Mouse (Mus musculus) gastrocnemius, adult 2 months (tissue): Measurements from ENCODE around the gene Ppfibp1. TPM values are rescaled to one million over a fixed set of nuclear protein-coding genes. Genes with fewer than 3 reads are reported as not detected.
"Not testable (repeated sequence)": the region's sequence is repeated elsewhere in the genome, so short reads cannot be mapped to it uniquely, and the experiment has no call there.

Experiments used
- DNase-seq: peaks from one replicate; pipeline ENCODE4 v3.0.0; 2022
- H3K27ac ChIP-seq: fragments of 200-600 bp; 2 replicates; pipeline ENCODE4 v1.8.1; 2022; ENCODE audit warnings: mild to moderate bottlenecking
- H3K4me3 ChIP-seq: fragments of 200-600 bp; 2 replicates; pipeline ENCODE4 v1.8.1; 2022; ENCODE audit warnings: mild to moderate bottlenecking, moderate library complexity
- CTCF ChIP-seq: fragments of 200-600 bp; IDR thresholded peaks from 2 replicates; pipeline ENCODE4 v1.8.1; 2022; ENCODE audit warnings: antibody characterized with exemption, mild to moderate bottlenecking, moderate library complexity
- intact Hi-C: fragments of 180-260 bp; cut with DNase I; formaldehyde crosslinking; loops from one replicate; pipeline ENCODE4 v1.15.1; 2025
- total RNA-seq, 2 experiments: library from RNA; stranded (reverse); gene quantifications; 2 replicates each; pipeline ENCODE4 v1.2.3; 2021

Gene Ppfibp1
- total RNA-seq, 2 experiments from 2014 or later: 40.3 to 44.8 TPM

DNA sequence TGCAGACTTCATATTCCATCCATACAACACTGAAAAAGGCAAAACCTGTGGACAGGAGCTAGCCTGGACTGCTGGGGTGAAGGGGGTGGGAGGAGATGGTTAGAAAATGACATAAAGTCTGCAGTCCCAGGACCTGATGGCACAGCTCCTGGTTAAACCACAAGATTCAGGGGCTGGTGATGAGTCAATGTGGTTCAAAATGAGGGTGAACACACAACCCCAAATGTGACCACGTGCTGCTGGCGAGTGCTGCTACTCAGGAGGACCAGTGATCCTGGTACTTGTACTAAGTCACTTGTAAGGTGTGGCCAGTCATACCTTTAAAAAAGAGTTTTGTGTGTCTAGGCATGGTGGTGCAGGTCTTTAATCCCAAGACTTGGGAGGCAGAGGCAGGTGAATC, 25.1 kb upstream of the Ppfibp1 start:
- TF ChIP-seq CTCF: no peak
- Histone ChIP-seq H3K4me3 (no peak overlapping the region), H3K27ac (no peak overlapping the region)
- intact Hi-C loops: no loop called here
- DNase-seq: no peak

DNA sequence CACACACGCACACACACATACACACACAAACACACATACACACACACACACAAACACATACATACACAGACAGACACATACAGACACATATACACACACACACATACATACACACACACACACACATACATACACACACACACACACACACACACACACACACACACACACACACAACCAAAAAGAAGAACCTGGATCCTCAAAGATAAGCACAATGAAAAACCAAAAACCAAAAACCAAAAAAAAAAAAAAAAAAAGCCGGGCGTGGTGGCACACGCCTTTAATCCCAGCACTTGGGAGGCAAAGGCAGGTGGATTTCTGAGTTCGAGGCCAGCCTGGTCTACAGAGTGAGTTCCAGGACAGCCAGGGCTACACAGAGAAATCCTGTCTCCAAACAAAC, 23.9 kb upstream of the Ppfibp1 start:
- H3K4me3 ChIP-seq, intact Hi-C loops, DNase-seq, H3K27ac ChIP-seq: not testable (repeated sequence)

DNA sequence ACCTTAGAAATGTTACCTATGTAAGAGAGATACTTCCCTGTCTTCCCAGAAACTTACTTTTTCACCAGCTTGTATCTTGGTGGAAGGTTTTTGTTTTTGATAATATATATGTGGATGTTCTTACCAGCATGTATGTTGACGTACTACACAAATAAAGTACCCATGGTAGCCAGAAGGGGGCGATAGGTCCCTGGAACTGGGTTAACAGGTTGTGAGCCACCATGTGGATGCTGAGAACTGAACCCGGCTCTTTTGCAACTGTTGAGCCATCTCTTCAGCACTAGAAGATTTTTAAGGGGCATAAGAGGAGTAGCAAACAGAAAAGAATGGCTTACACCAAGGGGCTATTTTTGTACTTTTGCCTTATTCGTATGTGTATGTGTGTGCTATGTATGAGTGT, 22.6 kb upstream of the Ppfibp1 start:
- peak; percentile 37 for TF ChIP-seq CTCF
- DNase-seq: no peak
- Histone ChIP-seq H3K27ac (no peak overlapping the region), H3K4me3 (no peak overlapping the region)
- intact Hi-C loops: no loop called here

DNA sequence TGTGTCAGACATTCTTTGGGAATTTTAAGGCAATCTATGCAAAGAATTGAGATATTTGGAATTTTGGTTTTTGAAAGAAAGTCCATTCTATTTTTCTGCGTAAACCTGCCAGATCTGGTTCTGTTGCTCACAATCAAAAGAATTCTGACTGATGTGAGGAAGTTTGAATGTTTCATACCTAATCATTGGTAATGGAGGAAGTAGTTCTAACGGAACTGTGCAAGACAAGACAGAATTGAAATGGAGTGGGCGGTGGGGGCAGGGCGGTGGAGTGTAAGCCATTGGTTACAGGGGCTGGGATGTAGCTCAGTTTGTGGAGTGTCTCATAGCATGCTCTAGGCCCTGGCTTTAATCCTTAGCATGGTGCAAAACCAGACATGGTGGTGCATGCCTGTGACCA, 16.3 kb upstream of the Ppfibp1 start:
- Histone ChIP-seq H3K27ac (no peak overlapping the region), H3K4me3 (no peak overlapping the region)
- TF ChIP-seq CTCF: no peak
- no peak for DNase-seq
- intact Hi-C loops: no loop called here

DNA sequence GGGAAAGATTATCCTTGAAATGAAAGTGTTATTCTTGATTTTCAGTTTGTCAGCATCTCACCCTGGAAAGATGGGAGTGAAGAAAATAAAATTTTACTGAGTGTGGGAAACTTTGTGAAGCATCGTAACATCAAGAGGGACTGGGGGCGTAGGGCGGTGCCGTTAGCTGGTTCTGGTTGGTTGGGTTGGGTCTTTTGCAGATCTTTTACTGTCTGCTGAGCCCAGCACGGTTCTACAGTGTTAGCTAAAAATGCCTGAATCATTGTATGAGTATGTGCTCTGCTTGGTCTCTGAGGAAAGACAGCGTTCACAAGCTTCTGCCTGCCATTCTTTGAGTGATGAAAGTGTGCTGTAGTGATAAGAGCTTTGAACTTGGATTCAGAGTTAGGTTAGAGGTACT, 13.9 kb upstream of the Ppfibp1 start:
- DNase-seq: no peak
- TF ChIP-seq CTCF: no peak
- Histone ChIP-seq H3K4me3 (no peak overlapping the region), H3K27ac (no peak overlapping the region)
- intact Hi-C loops: no loop called here

DNA sequence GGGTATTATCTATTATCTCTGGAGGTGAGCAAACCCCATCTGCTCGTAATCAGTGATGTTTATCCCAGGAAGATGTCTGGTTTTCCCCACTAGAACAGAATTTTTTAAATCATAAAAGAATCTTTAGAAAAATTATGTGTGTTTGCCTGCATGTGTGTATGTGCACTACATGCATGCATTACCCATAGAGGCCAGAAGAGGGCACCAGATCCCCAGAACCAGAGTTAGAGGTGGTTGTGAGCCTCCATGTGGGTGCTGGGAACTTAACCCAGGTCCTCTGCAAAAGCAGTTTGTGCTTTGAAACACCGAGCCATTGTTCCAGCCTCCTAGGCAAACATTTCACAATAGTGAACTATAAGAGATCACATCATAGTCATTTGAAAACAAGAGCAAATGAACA, 11.5 kb upstream of the Ppfibp1 start:
- no peak overlapping the region for H3K27ac ChIP-seq
- TF ChIP-seq CTCF: peak; percentile 23; the same call in 1 of the 2 replicates
- no peak overlapping the region for H3K4me3 ChIP-seq
- DNase-seq: no peak
- intact Hi-C loops: no loop called here

DNA sequence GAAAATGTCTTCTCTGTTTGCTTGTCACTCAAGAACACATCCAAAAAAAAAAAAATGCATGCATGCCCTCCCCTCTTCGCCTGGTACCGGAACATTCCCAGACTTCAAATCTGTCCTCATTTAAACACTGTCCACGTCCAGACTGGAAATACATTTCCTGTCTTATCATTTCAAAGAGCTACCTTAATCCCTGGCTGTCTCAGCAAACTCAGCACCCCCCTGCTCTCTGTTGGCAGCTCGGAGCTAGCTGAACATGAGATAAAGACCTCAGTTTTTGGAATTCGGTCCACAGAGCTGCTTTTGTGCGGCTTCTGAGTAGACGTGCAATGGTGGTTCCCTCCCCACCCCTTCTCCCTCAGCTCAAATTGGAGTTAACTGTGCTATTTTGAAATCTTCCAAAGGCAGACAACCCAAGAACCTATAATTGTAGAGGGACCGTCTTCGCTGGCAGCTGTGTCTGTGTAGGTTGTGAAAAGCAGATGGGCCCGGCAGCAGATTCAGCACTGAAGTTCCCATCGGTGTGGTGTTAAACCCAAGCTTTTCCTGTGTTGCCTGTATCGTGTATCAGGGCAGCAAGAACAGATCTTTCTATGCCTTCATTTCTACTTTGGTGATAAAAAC, 10.8 kb upstream of the Ppfibp1 start:
- no peak for DNase-seq
- Histone ChIP-seq H3K4me3 (no peak overlapping the region), H3K27ac (no peak overlapping the region)
- intact Hi-C loops: no loop called here
- TF ChIP-seq CTCF: no peak

DNA sequence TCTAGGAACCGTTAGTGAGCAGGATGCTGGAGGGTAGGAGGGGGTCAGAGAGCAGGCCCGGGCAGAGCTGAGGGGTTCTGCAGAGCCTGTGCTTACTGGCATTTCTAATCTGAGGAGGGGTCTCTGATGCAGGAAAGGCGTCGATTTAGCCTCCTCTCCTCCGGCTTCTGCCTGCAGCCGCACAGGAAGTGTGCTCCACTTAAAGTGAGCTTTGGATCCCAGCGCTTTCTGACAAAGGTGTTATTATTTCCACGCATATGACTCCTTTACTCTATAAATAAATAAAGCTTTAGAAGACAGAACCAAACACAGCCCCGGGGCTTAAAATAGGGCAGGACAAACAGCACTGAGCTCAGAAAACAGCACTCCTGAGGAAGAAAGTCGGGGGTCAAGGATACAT, 9.4 kb upstream of the Ppfibp1 start:
- TF ChIP-seq CTCF: no peak
- Histone ChIP-seq H3K4me3 (no peak overlapping the region), H3K27ac (no peak overlapping the region)
- DNase-seq: no peak
- intact Hi-C loops: no loop called here

DNA sequence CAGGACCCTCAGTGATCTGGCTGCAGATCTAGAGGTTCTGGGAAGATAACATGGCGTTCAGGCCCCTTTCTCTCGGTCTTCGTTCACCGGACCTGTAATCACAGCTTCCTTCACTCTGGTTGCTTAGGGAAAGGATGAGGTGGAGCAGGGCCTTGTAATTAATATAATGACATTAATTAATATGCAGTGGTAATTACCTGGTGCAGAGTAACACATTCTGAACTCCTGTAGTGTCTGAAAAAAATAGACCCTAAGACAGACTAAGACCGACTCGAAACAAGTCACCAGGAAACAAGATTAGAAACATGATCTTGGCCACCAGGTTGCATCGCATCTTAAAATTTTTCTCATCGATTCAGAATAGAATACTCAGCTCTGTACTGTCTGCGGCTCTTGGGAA, 8.4 kb upstream of the Ppfibp1 start:
- no peak for DNase-seq
- Histone ChIP-seq H3K4me3 (no peak overlapping the region), H3K27ac (no peak overlapping the region)
- intact Hi-C loops: no loop called here
- TF ChIP-seq CTCF: no peak

DNA sequence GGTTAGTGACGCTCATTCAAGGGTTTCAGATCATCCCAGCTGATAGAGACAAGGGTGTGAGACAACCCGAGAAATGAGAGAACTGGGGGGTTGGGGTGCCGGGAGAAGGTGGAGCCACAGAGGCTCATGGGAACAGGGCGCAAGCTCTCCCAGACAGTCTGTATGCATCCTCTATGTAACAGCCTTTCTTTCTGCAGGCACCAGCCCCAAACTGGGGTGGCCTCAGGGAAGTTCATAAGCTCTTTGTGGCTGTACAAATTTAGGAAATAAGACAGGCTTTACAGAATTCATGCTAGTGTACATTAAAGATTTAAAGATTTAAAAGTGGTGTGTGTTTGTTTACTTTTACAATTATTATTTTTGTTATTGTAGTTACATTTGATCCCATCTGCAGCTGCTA, 8.0 kb upstream of the Ppfibp1 start:
- no peak overlapping the region for H3K4me3 ChIP-seq
- no peak for TF ChIP-seq CTCF
- intact Hi-C loops: no loop called here
- no peak for DNase-seq
- H3K27ac ChIP-seq: no peak overlapping the region

DNA sequence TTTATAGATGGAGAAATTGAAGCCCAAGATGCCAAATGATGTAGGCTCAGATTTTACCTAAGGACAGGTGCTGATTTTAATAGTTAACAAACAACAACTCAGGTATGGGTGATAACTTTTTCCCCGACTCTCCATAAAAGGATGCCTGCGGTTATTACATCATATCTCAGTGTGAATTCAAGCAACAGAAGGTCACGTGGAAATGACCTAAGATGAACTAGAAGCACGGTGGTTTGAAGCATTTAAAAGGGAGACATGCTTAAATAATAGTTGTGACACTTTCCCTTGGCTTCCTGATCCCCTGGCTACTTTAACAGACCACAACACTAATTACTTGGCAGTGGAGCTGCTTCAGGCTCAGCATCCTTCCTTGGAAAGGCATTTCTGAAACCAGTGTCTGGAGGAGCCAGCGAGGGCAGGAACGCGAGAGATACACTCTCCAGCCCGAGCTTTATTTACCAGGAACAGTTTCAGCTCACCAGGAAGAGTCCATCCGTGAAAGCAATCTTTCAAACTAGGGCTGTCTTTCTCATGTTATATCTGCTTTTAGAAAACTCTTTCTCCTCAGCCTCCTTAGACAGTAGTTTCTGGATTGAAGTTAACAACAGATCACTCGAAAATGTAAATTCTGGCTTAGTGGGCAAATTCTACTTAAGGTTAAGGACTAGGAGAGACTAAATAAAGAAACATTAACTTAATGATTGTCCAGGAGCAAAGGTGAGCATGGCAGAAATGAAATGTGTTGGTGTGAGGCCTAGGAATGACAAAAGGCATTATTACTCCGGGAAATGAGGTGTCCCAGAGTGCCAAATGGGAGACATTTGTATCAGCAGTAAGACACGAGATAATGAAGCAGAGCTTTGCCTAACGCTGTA, 6.2 kb upstream of the Ppfibp1 start:
- intact Hi-C loops: no loop called here
- no peak for TF ChIP-seq CTCF
- DNase-seq: no peak
- H3K27ac ChIP-seq: no peak overlapping the region
- no peak overlapping the region for H3K4me3 ChIP-seq

DNA sequence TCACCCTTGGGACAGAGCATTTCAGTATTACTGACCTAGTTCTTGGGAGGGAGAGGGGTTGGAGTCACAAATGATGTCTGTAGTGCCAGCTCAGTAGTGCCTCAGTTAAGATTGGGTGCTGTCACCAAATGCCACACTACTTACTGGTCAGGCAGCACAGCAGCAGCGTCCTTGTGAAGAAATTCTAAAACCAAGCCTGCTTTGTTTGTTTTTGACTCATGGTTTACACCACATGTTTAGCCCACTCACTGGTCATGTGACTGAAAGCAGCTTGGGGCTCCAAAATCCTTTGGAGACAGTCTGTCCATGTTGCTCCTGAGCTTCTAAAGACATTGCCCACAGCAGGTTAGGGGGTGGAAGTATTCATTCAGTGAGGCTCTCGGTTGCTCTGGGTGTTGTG, 4.9 kb upstream of the Ppfibp1 start:
- Histone ChIP-seq H3K4me3 (no peak overlapping the region), H3K27ac (no peak overlapping the region)
- no peak for TF ChIP-seq CTCF
- intact Hi-C loops: no loop called here
- DNase-seq: no peak

DNA sequence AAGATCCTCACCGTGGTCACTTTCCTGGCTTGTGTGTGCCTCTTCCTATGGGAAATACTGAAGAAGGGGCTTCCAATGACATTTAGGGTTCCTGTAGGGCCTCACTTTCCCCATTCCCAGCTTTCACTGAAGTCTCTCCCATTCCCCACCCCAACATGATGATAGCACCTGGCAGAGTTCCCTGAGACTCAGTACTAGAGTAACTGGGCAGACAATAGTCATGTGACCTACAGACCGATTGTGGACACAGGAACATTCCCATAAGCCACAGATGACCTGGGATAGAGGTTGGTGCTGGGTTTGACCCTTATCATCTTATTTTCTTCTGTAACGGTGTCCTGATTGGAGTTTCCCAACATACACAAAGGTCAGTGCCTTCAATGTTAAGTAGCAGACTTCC, 4.1 kb upstream of the Ppfibp1 start:
- TF ChIP-seq CTCF: no peak
- intact Hi-C loops: no loop called here
- no peak overlapping the region for H3K4me3 ChIP-seq
- no peak overlapping the region for H3K27ac ChIP-seq
- DNase-seq: no peak

DNA sequence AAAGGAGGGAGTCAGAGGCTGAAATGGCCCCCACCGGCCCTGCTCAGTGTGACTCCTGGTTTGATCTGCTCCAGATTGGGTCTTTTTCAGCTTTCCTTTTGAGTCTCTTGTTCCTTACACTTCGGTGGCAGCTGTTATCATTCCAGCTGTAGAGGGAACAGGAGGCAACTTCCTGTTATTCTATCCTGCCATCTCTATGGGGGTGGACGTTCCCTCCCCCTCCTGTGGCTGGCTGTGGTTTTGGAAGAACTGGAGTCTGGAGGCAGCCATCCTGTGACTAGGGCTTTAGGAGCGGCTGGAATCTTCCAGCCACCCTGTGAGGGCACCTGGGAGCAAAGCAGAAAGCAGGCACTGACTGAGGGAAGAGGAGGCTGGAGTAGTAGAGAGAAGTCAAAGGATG, 3.4 kb upstream of the Ppfibp1 start:
- peak overlapping the region; percentile 46; the same call in 1 of the 2 replicates for H3K27ac ChIP-seq
- intact Hi-C loops: loop anchor here (5.0 kb wide), 2 partner anchors 92 to 107 kb away; no protein-coding TSS in a partner anchor
- no peak overlapping the region for H3K4me3 ChIP-seq
- TF ChIP-seq CTCF: no peak
- no peak for DNase-seq
